Mouse (Mus musculus) liver, postnatal 0 days (tissue): ENCODE results near the gene 1700020L24Rik.

Experiments
- CTCF ChIP-seq: sonication (generic); IDR thresholded peaks from 2 replicates; pipeline ENCODE4 v1.5.1; 2016; ENCODE audit warnings: antibody characterized with exemption, low read depth
- EP300 ChIP-seq: IDR thresholded peaks from 2 replicates; pipeline ENCODE4 v1.6.1; 2016; ENCODE audit warnings: antibody characterized with exemption, low read depth, mild to moderate bottlenecking

DNA sequence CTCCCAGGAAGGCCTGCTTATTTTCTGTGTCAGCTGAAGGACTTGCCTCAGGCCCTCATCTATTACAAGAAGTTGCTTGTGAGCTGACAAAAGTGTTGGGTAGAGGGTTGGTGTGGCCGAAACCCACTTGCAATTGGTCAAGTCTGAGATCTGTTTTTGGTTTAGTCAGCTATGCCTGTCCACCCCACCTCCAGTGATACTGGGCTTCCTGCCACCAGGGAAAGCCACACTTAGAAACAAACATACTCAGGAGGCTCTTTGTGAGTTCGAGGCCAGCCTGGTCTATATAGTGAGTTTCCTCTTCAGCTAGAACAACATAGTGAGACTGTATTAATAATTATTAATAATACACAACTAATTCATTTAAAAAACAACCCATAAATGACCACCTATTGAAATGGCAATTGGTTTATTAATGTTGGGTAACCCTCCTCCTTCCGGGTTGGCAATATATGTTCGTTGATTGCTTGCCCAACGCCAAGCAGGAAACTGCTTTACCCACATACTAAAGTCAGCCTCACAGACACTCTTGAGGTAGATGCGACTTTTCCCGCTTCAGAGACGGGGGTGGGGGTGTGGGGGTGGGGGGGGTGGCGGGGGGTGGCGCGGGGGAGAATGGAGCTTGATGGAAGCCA, 2.1 kb downstream of the 1700020L24Rik start:
- TF ChIP-seq CTCF (no peak), EP300 (no peak)
